Mouse (Mus musculus) cerebellum, adult 2 months (tissue): ENCODE data around the gene Btg3. TPM values are rescaled to one million over a fixed set of nuclear protein-coding genes. Genes with fewer than 3 reads are reported as not detected.

Experiments
- DNase-seq, 2 experiments: peaks; one replicate each; pipeline ENCODE4 v3.0.0; 2021
- H3K27ac ChIP-seq: fragments of 200-500 bp; 2 replicates; pipeline ENCODE4 v1.5.1; 2012; ENCODE audit warnings: low read length, control low read depth, inconsistent platforms; ENCODE audit not compliant: insufficient read depth
- H3K27me3 ChIP-seq: fragments of 200-500 bp; 2 replicates; pipeline ENCODE4 v1.6.1; 2012; ENCODE audit warnings: inconsistent platforms, mild to moderate bottlenecking, low read length, moderate library complexity; ENCODE audit not compliant: control insufficient read depth, insufficient read depth
- H3K4me1 ChIP-seq: fragments of 200-500 bp; 2 replicates; pipeline ENCODE4 v1.6.1; 2011; ENCODE audit warnings: low read length; ENCODE audit not compliant: control insufficient read depth, insufficient read depth
- H3K4me3 ChIP-seq: fragments of 200-500 bp; replicated peaks from 2 replicates; pipeline ENCODE3; 2011; ENCODE audit warnings: mild to moderate bottlenecking, low read depth, low read length, control low read depth; ENCODE audit not compliant: insufficient read depth
- CTCF ChIP-seq: fragments of 200-500 bp; IDR thresholded peaks from 2 replicates; pipeline ENCODE4 v1.5.1; 2011; ENCODE audit warnings: low read depth, mild to moderate bottlenecking, control low read depth, low read length, moderate library complexity, borderline replicate concordance; ENCODE audit not compliant: insufficient read depth
- POLR2A ChIP-seq: fragments of 200-500 bp; IDR thresholded peaks from 2 replicates; pipeline ENCODE4 v1.6.1; 2011; ENCODE audit warnings: low read length, control low read depth, borderline replicate concordance; ENCODE audit not compliant: insufficient read depth
- WGBS: fragments of 180-500 bp; shearing (Covaris S2); methylation state at CpG from one replicate; pipeline ENCODE4 v1.1.7; 2018; 5-methylcytosine and 5-hydroxymethylcytosine counted together
- polyA plus RNA-seq: library from polyadenylated mRNA; depleted of rRNA; stranded (reverse); fragments of >200 nt; gene quantifications from 2 replicates; pipeline ENCODE4 v1.2.3, GENCODE M21; 2012

Btg3 gene
- polyA plus RNA-seq, 1 experiment = 5.0 TPM

GRCm38 (mm10) chr16:78342767-78343166, 34.2 kb downstream of the Btg3 start:
- Histone ChIP-seq H3K27ac (no peak overlapping the region), H3K27me3 (no peaks in the 10 kb centered on the region), H3K4me3 (no peak overlapping the region), H3K4me1 (no peaks in the 10 kb centered on the region)
- TF ChIP-seq CTCF (no peak), POLR2A (no peak)
- DNase-seq = no peak
- 89% methylated on average over 5 of the region's 5 CpGs for WGBS

- TF ChIP-seq POLR2A = no peak
- no peak for TF ChIP-seq CTCF
- no peaks in the 10 kb centered on the region for H3K27me3 ChIP-seq
- H3K27ac ChIP-seq = no peak overlapping the region
- 77% methylated on average over 4 of the region's 4 CpGs for WGBS
- no peak for DNase-seq
- no peak overlapping the region for H3K4me3 ChIP-seq
- H3K4me1 ChIP-seq = no peaks in the 10 kb centered on the region
Measured at GRCm38 (mm10) chr16:78341356-78341755, 35.6 kb downstream of the Btg3 start.

- no peak overlapping the region for H3K4me3 ChIP-seq
- H3K4me1 ChIP-seq = no peaks in the 10 kb centered on the region
- WGBS = 70% methylated on average over 8 of the region's 8 CpGs
- DNase-seq = no peak
- no peaks in the 10 kb centered on the region for H3K27me3 ChIP-seq
- TF ChIP-seq POLR2A (no peak), CTCF (no peak)
- H3K27ac ChIP-seq = no peak overlapping the region
Measured at GRCm38 (mm10) chr16:78337226-78337625, 39.8 kb downstream of the Btg3 start.

GRCm38 (mm10) chr16:78327999-78328398, 49.0 kb downstream of the Btg3 start:
- DNase-seq = no peak
- Histone ChIP-seq H3K27ac (no peak overlapping the region), H3K27me3 (no peaks in the 10 kb centered on the region), H3K4me3 (no peak overlapping the region), H3K4me1 (no peaks in the 10 kb centered on the region)
- TF ChIP-seq POLR2A (no peak), CTCF (no peak)
- 93% methylated on average over 12 of the region's 12 CpGs for WGBS

GRCm38 (mm10) chr16:78327562-78327961, 49.4 kb downstream of the Btg3 start:
- 89% methylated on average over 7 of the region's 7 CpGs for WGBS
- no peaks in the 10 kb centered on the region for H3K4me1 ChIP-seq
- no peaks in the 10 kb centered on the region for H3K27me3 ChIP-seq
- H3K4me3 ChIP-seq = no peak overlapping the region
- TF ChIP-seq CTCF (no peak), POLR2A (no peak)
- H3K27ac ChIP-seq = no peak overlapping the region
- no peak for DNase-seq

- Histone ChIP-seq H3K4me1 (no peaks in the 10 kb centered on the region), H3K27me3 (no peaks in the 10 kb centered on the region), H3K27ac (no peak overlapping the region), H3K4me3 (no peak overlapping the region)
- WGBS = 76% methylated on average over 27 of the region's 27 CpGs
- no peak for TF ChIP-seq POLR2A
- no peak for TF ChIP-seq CTCF
- no peak for DNase-seq
Measured at GRCm38 (mm10) chr16:78325972-78326848, 50.8 kb downstream of the Btg3 start.

GRCm38 (mm10) chr16:78322140-78322539, 54.9 kb downstream of the Btg3 start:
- Histone ChIP-seq H3K4me3 (no peak overlapping the region), H3K4me1 (no peaks in the 10 kb centered on the region), H3K27ac (no peak overlapping the region), H3K27me3 (no peaks in the 10 kb centered on the region)
- no peak for DNase-seq
- TF ChIP-seq POLR2A (no peak), CTCF (no peak)
- 52% methylated on average over 7 of the region's 7 CpGs for WGBS

GRCm38 (mm10) chr16:78321559-78321958, 55.4 kb downstream of the Btg3 start:
- Histone ChIP-seq H3K27me3 (no peaks in the 10 kb centered on the region), H3K4me1 (no peaks in the 10 kb centered on the region), H3K4me3 (no peak overlapping the region), H3K27ac (no peak overlapping the region)
- DNase-seq = no peak
- WGBS = 40% methylated on average over 7 of the region's 7 CpGs
- TF ChIP-seq POLR2A = no peak
- no peak for TF ChIP-seq CTCF
